Mouse (Mus musculus) lung, postnatal 0 days (tissue): ENCODE measurements at regions not wholly inside any gene's neighbourhood (a gene's known extent, or its start where the extent isn't known, plus 50 kb on each side); places are given as distances from the start of the nearest gene placed in this dataset.

Experiments
- ATAC-seq: fragments of 200-750 bp; cut with Nextera tagmentation; 2 replicates; pipeline ENCODE4 v1.8.0; 2017; ENCODE audit warnings: moderate library complexity
- DNase-seq: peaks from one replicate; pipeline ENCODE4 v3.0.0-alpha.2; 2016; ENCODE audit warnings: low spot score
- H3K27ac ChIP-seq: fragments of 300-500 bp; sonication (generic); 2 replicates; pipeline ENCODE4 v1.5.1; 2014; ENCODE audit warnings: antibody characterized with exemption, mild to moderate bottlenecking, low read length, mixed read lengths
- H3K27me3 ChIP-seq: fragments of 300-500 bp; sonication (generic); replicated peaks from 2 replicates; pipeline ENCODE4 v1.6.1; 2014; ENCODE audit warnings: low read length, mixed read lengths; ENCODE audit not compliant: insufficient read depth
- H3K36me3 ChIP-seq: fragments of 300-500 bp; sonication (generic); 2 replicates; pipeline ENCODE4 v1.6.1; 2014; ENCODE audit warnings: low read length, mixed read lengths; ENCODE audit not compliant: insufficient read depth
- H3K4me1 ChIP-seq: fragments of 300-500 bp; sonication (generic); 2 replicates; pipeline ENCODE4 v1.6.1; 2014; ENCODE audit warnings: antibody characterized with exemption, low read depth, low read length, mixed read lengths; ENCODE audit not compliant: insufficient read depth
- H3K4me2 ChIP-seq: fragments of 300-500 bp; sonication (generic); replicated peaks from 2 replicates; pipeline ENCODE4 v1.6.1; 2014; ENCODE audit warnings: low read depth, mild to moderate bottlenecking, low read length, moderate library complexity, mixed read lengths
- H3K4me3 ChIP-seq: fragments of 300-500 bp; sonication (generic); 2 replicates; pipeline ENCODE4 v1.5.1; 2014; ENCODE audit warnings: low read depth, low read length
- H3K9ac ChIP-seq: fragments of 300-500 bp; sonication (generic); replicated peaks from 2 replicates; pipeline ENCODE4 v1.6.1; 2014; ENCODE audit warnings: low read depth, mild to moderate bottlenecking
- H3K9me3 ChIP-seq: fragments of 300-500 bp; sonication (generic); 2 replicates; pipeline ENCODE4 v1.6.1; 2016; ENCODE audit warnings: low read length, mixed read lengths
- CTCF ChIP-seq: IDR thresholded peaks from 2 replicates; pipeline ENCODE4 v1.5.1; 2016; ENCODE audit warnings: antibody characterized with exemption, mild to moderate bottlenecking
- EP300 ChIP-seq: IDR thresholded peaks from 2 replicates; pipeline ENCODE4 v1.6.1; 2016; ENCODE audit warnings: antibody characterized with exemption, mild to moderate bottlenecking, control low read depth
- WGBS: fragments of 180-500 bp; shearing (Covaris S2); extraction: QIAGEN DNeasy Blood & Tissue Kit; methylation state at CpG from one replicate; pipeline ENCODE4 v1.1.7; 2014; 5-methylcytosine and 5-hydroxymethylcytosine counted together

DNA sequence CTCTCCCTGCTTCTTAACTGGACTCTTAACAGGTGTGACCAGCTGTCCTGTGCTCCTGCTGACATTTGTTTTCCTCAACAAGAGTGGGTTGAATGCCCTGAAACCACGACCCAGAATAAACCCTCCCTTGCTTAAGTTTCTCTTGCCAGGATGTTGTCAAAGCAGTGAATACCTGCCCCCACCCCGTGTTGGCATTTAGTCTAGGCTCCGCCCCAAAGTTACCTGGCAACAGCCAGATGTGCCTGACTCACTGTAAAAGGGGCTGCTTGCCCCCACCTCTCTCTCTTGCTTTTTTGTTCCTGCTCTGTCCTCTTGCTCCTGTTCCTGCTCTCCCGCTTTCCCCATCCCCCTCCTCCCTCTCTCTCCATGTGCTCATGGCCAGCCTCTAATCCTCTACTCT, 51.9 kb upstream of the Mmp2 start:
- Histone ChIP-seq H3K9ac (no peak overlapping the region), H3K27ac (no peak overlapping the region), H3K4me3 (no peak overlapping the region), H3K27me3 (no peaks in the 10 kb centered on the region), H3K4me1 (no peaks in the 10 kb centered on the region), H3K4me2 (no peak overlapping the region), H3K36me3 (no peaks in the 10 kb centered on the region), H3K9me3 (no peaks in the 10 kb centered on the region)
- no peak for TF ChIP-seq EP300
- no peak for TF ChIP-seq CTCF
- ATAC-seq (no peak), DNase-seq (no peak)
- WGBS: 48% methylated on average over 4 of the region's 4 CpGs

GRCm38 (mm10) chr8:92777106-92777505, 50.0 kb upstream of the Mmp2 start:
- Histone ChIP-seq H3K9ac (no peak overlapping the region), H3K4me2 (no peak overlapping the region), H3K36me3 (no peaks in the 10 kb centered on the region), H3K9me3 (no peaks in the 10 kb centered on the region), H3K27me3 (no peaks in the 10 kb centered on the region), H3K27ac (no peak overlapping the region), H3K4me3 (no peak overlapping the region), H3K4me1 (no peaks in the 10 kb centered on the region)
- ATAC-seq (no peak), DNase-seq (no peak)
- WGBS: 16% methylated on average over 5 of the region's 5 CpGs
- TF ChIP-seq CTCF (no peak), EP300 (no peak)
